Mouse (Mus musculus) forebrain, postnatal 0 days (tissue): ENCODE measurements around the gene Ppm1l. TPM values are rescaled to one million over a fixed set of nuclear protein-coding genes. Genes with fewer than 3 reads are reported as not detected.

ENCODE experiments used
- ATAC-seq: fragments of 200-750 bp; cut with Nextera tagmentation; 2 replicates; pipeline ENCODE4 v1.8.0; 2017; ENCODE audit warnings: mild to moderate bottlenecking, moderate library complexity
- DNase-seq: peaks from one replicate; pipeline ENCODE4 v3.0.0-alpha.2; 2015
- H3K27ac ChIP-seq: fragments of 300-500 bp; sonication (generic); 2 replicates; pipeline ENCODE4 v1.5.1; 2014; ENCODE audit warnings: low read depth, mild to moderate bottlenecking, antibody characterized with exemption, low read length, moderate library complexity, mixed read lengths
- H3K27me3 ChIP-seq: fragments of 300-500 bp; sonication (generic); 2 replicates; pipeline ENCODE4 v1.6.1; 2014; ENCODE audit warnings: mild to moderate bottlenecking, low read length, mixed read lengths; ENCODE audit not compliant: insufficient read depth
- H3K36me3 ChIP-seq: fragments of 300-500 bp; sonication (generic); 2 replicates; pipeline ENCODE4 v1.6.1; 2014; ENCODE audit warnings: mild to moderate bottlenecking, moderate library complexity; ENCODE audit not compliant: insufficient read depth
- H3K4me1 ChIP-seq: fragments of 300-500 bp; sonication (generic); 2 replicates; pipeline ENCODE4 v1.6.1; 2014; ENCODE audit warnings: antibody characterized with exemption; ENCODE audit not compliant: insufficient read depth
- H3K4me2 ChIP-seq: fragments of 300-500 bp; sonication (generic); 2 replicates; pipeline ENCODE4 v1.6.1; 2014; ENCODE audit warnings: low read depth, mild to moderate bottlenecking, moderate library complexity
- H3K4me3 ChIP-seq: fragments of 300-500 bp; sonication (generic); 2 replicates; pipeline ENCODE4 v1.5.1; 2014; ENCODE audit warnings: low read depth, low read length, mixed read lengths
- H3K9ac ChIP-seq: fragments of 300-500 bp; sonication (generic); 2 replicates; pipeline ENCODE4 v1.6.1; 2014; ENCODE audit warnings: mild to moderate bottlenecking
- H3K9me3 ChIP-seq: fragments of 300-500 bp; sonication (generic); 2 replicates; pipeline ENCODE4 v1.6.1; 2016; ENCODE audit warnings: low read length
- CTCF ChIP-seq: sonication (generic); IDR thresholded peaks from 2 replicates; pipeline ENCODE4 v1.5.1; 2016; ENCODE audit warnings: antibody characterized with exemption, control low read depth, low read depth
- WGBS: fragments of 180-500 bp; shearing (Covaris S2); extraction: QIAGEN DNeasy Blood & Tissue Kit; methylation state at CpG from one replicate; pipeline ENCODE4 v1.1.7; 2014; 5-methylcytosine and 5-hydroxymethylcytosine counted together
- polyA plus RNA-seq: library from polyadenylated mRNA; unstranded; fragments of >200 nt; fragmentation: Nextera tagmentation; extraction: Ambion mirVana; gene quantifications from 2 replicates; pipeline ENCODE4 v1.2.1, GENCODE M21; 2015
- total RNA-seq: library from RNA; depleted of rRNA; stranded (reverse); fragments of >200 nt; gene quantifications from 2 replicates; pipeline ENCODE4 v1.2.3, GENCODE M21; 2014

Gene Ppm1l
- total and polyA plus RNA-seq, 2 experiments from 2014 or later = 19.2 to 27.6 TPM

DNA sequence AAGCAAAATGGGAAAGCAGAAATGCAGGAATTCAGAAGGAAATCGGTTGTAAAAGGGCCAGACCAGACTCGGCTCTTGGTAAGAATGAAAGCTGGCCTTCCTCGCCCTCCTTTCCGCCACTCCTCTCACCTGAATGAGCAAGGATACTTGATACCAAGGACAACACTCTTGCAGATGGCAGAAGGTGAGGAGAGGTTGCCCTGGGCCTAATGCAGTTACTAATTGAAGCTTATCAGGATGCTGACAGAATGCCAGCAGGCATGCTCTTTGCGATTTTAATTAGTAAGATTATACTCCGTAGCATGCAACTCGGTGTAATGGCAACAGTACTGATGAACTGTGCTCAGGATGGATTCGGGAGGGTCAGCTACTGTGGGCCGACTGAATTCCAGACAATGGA is 214.8 kb downstream of the Ppm1l start:
- no peaks in the 10 kb centered on the region for H3K9me3 ChIP-seq
- H3K4me1 ChIP-seq = 0 out of 2 replicates have a peak, but pooled peaks cover 4% of the 10 kb centered on the region
- H3K36me3 ChIP-seq = no peaks in the 10 kb centered on the region
- H3K4me3 ChIP-seq = no peak overlapping the region
- 44% methylated on average over 9 of the region's 9 CpGs for WGBS
- H3K27ac ChIP-seq = no peak overlapping the region
- no peak for TF ChIP-seq CTCF
- no peak overlapping the region for H3K4me2 ChIP-seq
- no peaks in the 10 kb centered on the region for H3K27me3 ChIP-seq
- DNase-seq = no peak
- no peak for ATAC-seq
- H3K9ac ChIP-seq = no peak overlapping the region

DNA sequence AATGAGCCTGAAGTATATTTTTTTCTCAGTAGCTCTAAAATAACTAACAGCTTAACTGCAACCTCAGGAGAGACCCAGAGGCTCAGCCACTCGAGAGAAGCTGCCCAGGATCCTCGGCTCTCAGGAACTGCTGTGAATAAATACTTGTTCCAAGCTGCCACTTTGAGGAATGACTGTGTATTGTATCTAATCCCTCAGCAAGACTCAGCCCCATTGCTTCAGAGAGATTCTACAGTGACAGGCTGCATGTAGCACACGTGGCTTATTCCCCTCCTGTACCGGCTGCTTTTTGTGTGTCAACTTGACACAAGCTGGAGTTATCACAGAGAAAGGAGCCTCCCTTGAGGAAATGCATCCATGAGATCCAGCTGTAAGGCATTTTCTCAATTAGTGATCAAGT is 216.0 kb downstream of the Ppm1l start:
- no peak for TF ChIP-seq CTCF
- Histone ChIP-seq H3K4me1 (peaks cover 10% of the 10 kb centered on the region; the same call in 1 of the 2 replicates), H3K36me3 (no peaks in the 10 kb centered on the region), H3K27me3 (no peaks in the 10 kb centered on the region), H3K9me3 (no peaks in the 10 kb centered on the region), H3K4me3 (no peak overlapping the region), H3K9ac (no peak overlapping the region), H3K4me2 (no peak overlapping the region), H3K27ac (no peak overlapping the region)
- DNase-seq = no peak
- WGBS = 60% methylated on average over 4 of the region's 4 CpGs
- ATAC-seq = no peak

- H3K4me3 ChIP-seq = no peak overlapping the region
- no peak overlapping the region for H3K4me2 ChIP-seq
- no peaks in the 10 kb centered on the region for H3K36me3 ChIP-seq
- peak; percentile 85 for ATAC-seq
- no peaks in the 10 kb centered on the region for H3K27me3 ChIP-seq
- DNase-seq = no peak
- no peak overlapping the region for H3K27ac ChIP-seq
- H3K9ac ChIP-seq = no peak overlapping the region
- WGBS = 48% methylated on average over 10 of the region's 10 CpGs
- no peak for TF ChIP-seq CTCF
- no peaks in the 10 kb centered on the region for H3K9me3 ChIP-seq
- H3K4me1 ChIP-seq = peaks cover 10% of the 10 kb centered on the region; the same call in 1 of the 2 replicates
These were observed 218.8 kb downstream of the Ppm1l start for GRCm38 (mm10) chr3:69535486-69535885.

DNA sequence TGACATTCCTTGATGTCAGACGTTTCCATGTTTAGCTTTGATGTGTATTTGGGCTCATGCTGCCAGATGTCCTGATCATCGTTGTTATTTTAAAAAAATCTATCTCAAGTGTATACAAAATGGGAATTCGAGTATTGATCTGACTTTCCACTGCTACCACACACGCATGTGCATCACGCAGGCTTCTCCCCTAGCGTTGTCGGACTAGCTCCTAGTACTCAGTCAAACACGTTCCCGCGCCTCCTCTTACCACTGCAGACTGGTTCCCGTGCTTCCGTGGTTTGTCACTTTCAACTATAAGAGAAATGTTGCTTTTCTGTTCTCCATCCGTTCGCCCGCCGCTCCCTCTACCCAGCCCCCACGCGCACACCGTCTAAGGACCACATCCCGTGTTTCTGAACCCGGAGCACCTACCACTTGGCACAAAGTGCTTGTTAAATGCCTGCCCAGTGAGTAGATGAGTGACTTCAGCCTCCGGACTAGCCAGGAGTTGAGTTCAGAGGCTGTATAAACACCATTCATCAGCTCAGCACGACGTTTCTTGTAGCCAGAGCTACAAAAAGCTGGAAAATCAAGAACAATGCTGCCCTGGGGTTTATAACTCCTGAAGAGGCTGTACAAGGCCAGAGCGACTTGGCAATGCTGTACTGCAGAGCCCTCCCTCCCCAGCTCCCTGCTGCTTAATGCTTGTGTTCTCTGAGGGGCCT is 219.4 kb downstream of the Ppm1l start:
- Histone ChIP-seq H3K4me3 (no peak overlapping the region), H3K4me1 (peaks cover 10% of the 10 kb centered on the region; the same call in 1 of the 2 replicates), H3K27ac (peak overlapping the region; percentile 16; the same call in 1 of the 2 replicates), H3K9ac (no peak overlapping the region), H3K36me3 (no peaks in the 10 kb centered on the region), H3K9me3 (no peaks in the 10 kb centered on the region), H3K4me2 (peak overlapping the region; percentile 5; the same call in 1 of the 2 replicates), H3K27me3 (no peaks in the 10 kb centered on the region)
- ATAC-seq = peak; percentile 69
- WGBS = 31% methylated on average over 25 of the region's 25 CpGs
- TF ChIP-seq CTCF = no peak
- DNase-seq = peak; percentile 48

- Histone ChIP-seq H3K27me3 (no peaks in the 10 kb centered on the region), H3K9ac (no peak overlapping the region), H3K4me2 (no peak overlapping the region), H3K27ac (no peak overlapping the region), H3K36me3 (no peaks in the 10 kb centered on the region), H3K4me1 (no peaks in the 10 kb centered on the region), H3K9me3 (no peaks in the 10 kb centered on the region), H3K4me3 (no peak overlapping the region)
- ATAC-seq = peak; percentile 53
- 32% methylated on average over 8 of the region's 8 CpGs for WGBS
- TF ChIP-seq CTCF = no peak
- peak; percentile 37 for DNase-seq
These were observed 226.3 kb downstream of the Ppm1l start for GRCm38 (mm10) chr3:69542962-69543361.

GRCm38 (mm10) chr3:69543730-69544129 is 227.1 kb downstream of the Ppm1l start:
- TF ChIP-seq CTCF = no peak
- H3K4me1 ChIP-seq = no peaks in the 10 kb centered on the region
- H3K9ac ChIP-seq = no peak overlapping the region
- H3K4me3 ChIP-seq = no peak overlapping the region
- no peak for DNase-seq
- 100% methylated on average over 1 of the region's 1 CpGs for WGBS
- H3K36me3 ChIP-seq = no peaks in the 10 kb centered on the region
- ATAC-seq = no peak
- no peaks in the 10 kb centered on the region for H3K9me3 ChIP-seq
- no peak overlapping the region for H3K4me2 ChIP-seq
- H3K27ac ChIP-seq = no peak overlapping the region
- H3K27me3 ChIP-seq = no peaks in the 10 kb centered on the region

DNA sequence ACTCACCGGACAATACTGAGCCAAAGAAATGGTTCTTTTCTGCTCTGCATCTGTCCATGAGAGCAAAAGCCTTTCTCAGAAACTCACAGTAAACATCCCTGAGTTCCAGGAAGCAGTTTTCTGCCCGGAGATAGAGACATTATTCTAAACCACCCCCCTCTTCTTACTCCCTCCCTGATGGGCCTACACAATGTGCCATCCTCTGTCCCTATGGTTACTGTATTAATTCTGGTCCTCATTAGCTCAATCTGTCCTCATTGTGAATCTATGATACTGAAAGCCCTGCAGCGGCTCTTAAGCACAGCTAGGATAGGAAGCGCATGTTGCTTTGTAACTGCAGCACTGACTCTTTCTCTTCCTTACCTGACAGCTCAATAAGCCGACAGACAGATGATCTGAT is 228.4 kb downstream of the Ppm1l start:
- Histone ChIP-seq H3K4me1 (no peaks in the 10 kb centered on the region), H3K4me2 (no peak overlapping the region), H3K36me3 (no peaks in the 10 kb centered on the region), H3K27ac (no peak overlapping the region; the same call in 1 of the 2 replicates), H3K27me3 (no peaks in the 10 kb centered on the region), H3K4me3 (no peak overlapping the region), H3K9me3 (no peaks in the 10 kb centered on the region), H3K9ac (no peak overlapping the region)
- WGBS = 52% methylated on average over 5 of the region's 5 CpGs
- ATAC-seq (peak; percentile 79), DNase-seq (no peak)
- TF ChIP-seq CTCF = no peak
